Mouse (Mus musculus) spleen, postnatal 4 days (tissue): Measurements from ENCODE around the gene Nsun7.
"Not testable (repeated sequence)": the region's sequence is repeated elsewhere in the genome, so short reads cannot be mapped to it uniquely, and the experiment has no call there.

ENCODE experiments used
- DNase-seq, 2 experiments: peaks; one replicate each; pipeline ENCODE4 v3.0.0; 2022; ENCODE audit warnings: low spot score in 2 of 2

The Nsun7 gene

GRCm38 (mm10) chr5:66259756-66260448 lies at the start of gene Nsun7:
Gene Nsun7 (plus strand): TSS chr5:66259897.
- peak; percentile 15 to 65 for DNase-seq

DNA sequence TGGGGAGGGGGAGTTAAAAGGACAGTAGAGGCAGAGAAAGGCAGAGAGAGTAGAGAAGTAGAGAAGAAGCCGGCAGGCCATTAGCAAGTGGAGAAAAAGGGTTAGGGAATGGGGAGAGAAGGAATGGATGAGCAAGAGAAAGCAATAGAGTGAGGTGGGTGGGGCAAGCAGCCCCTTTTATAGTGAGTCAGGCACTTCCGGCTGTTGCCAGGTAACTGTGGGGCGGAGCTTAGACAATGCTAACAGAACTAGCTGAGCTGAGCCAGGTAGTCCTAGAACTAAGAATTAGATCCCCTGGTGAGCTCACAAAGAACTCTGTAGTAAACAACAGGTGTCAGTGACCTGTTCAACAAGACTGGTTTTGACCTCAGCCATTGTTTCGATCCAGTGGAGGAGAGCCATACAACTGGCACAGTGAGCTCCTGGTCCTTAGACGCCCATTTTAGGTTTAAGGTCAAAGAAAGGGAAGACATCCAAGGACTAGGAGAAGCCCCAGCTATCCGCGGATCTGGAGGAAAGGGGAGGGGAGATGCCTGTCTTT lies 45.2 kb upstream of the Nsun7 start:
- no peak for DNase-seq

GRCm38 (mm10) chr5:66215569-66216277 lies 44.0 kb upstream of the Nsun7 start:
- no peak for DNase-seq

- DNase-seq = no peak
Measured at GRCm38 (mm10) chr5:66219692-66220091, 40.0 kb upstream of the Nsun7 start.

GRCm38 (mm10) chr5:66220620-66221019 lies 39.1 kb upstream of the Nsun7 start:
- no peak for DNase-seq

DNA sequence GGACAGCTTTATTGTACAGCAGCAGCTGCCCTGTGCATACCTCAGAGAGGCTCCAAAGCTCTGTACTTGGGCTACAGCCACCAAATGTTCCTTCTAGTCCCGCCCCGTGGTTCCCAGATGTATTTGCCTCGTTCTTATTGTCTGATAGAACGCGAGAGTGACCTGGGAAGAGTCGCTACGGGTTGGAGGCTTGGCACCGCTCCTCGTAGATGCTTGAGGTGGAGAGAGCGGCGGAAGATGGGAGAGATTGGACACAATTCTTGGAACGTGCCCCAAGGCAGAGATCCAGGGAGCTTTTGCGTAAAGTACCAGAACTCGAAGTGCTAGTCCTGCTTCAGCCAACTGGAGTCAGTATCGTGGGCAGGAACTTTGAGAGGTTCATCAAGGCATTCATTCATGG lies 36.8 kb upstream of the Nsun7 start:
- DNase-seq = no peak

- no peak for DNase-seq
Measured at GRCm38 (mm10) chr5:66226526-66226925, 33.2 kb upstream of the Nsun7 start.

DNA sequence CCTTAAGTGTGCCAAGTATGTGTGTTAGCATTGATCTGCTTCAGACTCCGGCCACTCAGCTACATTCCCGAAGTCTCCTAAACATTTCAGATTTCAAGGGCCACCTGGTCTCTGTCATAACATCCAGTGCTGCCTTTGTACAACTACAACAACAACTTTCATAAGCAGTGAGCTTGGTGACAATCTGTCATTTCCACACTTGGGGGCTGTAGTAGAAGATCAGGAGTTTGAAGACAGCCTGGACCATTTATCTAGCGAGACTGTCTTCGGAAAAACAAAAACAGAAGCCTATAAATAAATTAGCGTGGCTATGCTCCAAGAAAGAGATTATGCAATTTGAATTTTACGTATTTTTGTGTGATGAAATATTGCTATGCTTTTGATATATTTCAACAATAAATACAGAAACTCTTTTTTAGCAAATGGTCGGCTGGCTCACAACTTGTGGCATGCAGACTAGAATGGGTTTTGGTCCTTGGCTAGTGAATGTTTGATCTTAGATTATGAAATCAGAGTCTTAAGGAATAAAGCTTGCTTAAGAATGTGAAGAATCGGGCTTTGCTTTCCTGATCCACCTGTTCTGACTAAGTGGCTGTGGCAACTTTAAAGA lies 27.9 kb upstream of the Nsun7 start:
- DNase-seq = no peak

DNA sequence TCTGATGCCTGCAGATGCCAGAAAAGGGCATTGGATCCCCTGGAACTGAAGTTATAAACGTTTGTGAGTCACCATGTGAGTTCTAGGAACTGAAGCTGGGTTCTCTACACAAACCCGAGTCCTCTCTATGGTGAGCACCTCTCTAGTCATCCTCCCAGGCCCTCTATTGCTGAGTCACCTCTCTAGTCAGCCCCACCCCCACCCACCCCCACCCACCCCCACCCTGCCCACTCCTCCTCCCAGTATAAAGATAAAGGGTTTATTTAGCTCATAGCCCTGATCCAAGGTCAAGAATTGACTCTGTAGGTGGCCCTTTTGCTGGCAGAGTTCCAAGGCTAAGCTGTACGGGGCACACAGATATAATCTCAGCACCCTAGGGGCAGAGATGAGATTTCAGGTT lies 27.2 kb upstream of the Nsun7 start:
- DNase-seq = no peak

DNA sequence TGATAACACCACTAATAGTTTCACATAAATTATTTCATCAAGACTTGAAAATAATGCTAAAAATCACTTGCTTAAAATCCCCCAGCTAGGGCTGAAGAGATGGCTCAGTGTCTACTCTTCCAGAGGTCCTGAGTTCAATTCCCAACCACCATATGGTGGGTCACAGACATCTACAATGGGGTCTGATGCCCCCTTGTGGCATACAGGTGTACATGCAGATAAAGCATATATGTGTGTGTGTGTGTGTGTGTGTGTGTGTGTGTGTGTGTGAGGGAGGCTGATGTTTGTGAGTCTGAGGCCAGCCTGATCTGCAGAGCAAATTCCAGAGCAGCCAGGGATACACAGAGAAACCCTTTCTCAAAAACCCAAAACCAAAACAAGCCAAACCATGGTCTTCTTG lies 17.8 kb upstream of the Nsun7 start:
- DNase-seq = no peak

DNA sequence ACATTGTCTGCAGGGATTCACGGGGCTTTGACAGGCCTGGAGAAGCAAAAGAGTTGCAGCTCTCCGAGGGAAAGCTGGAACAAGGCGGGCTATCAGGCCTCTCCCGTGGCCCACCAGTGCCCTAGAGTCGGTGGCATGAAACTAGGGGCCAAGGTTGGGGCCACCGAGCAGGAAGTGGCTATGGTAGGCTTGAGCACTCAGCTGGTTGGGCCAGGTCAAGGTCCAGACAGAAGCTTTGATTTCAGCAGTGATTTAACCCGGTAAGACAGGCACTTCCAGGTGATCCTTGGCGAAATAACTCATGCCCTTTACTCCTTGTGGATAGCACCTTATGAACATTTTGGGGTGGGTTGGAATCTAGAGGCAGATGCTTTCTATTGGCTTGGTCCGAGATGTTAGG lies 16.2 kb upstream of the Nsun7 start:
- DNase-seq = no peak

GRCm38 (mm10) chr5:66244043-66244660 lies 15.5 kb upstream of the Nsun7 start:
- DNase-seq = no peak

DNA sequence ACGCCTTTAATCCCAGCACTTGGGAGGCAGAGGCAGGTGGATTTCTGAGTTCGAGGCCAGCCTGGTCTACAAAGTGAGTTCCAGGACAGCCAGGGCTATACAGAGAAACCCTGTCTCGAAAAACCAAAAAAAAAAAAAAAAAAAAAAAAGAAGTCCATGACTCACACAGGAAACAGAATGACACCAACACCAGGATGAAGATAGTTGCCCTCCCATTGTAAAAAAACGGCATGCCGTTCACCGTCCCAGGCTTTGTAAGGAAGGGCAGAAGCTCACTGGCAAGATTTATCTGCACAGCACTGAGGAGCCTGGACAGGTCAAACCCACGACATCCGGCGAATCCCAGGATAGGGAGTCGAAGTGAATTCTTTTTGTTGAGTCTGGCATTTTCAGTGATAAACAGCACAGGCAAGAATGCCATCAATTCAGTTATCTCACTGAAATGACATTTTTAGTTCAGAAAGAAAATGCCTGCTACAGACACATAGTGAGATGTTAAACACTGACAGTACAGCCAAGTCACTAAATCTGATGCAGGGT lies 13.7 kb upstream of the Nsun7 start:
- DNase-seq = no peak

DNA sequence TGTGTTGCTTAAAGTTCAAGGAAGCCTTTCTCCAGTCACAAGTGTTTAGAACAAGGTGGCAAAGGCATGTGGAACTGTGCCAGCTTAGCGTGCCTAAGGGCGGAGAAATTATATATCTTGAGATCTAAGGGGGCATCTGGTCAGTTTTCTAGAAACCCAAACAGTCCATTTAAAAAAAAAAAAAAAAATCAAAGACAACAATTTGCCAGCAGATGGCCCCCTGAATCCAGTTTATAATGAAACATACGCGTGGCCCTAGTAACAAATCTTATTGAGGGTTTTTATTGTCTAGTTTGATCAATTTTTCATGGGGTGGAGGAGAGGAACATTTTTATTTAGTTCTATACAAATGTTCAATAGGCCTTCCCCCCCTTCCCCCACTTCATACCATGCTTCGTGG lies 6.5 kb upstream of the Nsun7 start:
- DNase-seq = no peak

DNA sequence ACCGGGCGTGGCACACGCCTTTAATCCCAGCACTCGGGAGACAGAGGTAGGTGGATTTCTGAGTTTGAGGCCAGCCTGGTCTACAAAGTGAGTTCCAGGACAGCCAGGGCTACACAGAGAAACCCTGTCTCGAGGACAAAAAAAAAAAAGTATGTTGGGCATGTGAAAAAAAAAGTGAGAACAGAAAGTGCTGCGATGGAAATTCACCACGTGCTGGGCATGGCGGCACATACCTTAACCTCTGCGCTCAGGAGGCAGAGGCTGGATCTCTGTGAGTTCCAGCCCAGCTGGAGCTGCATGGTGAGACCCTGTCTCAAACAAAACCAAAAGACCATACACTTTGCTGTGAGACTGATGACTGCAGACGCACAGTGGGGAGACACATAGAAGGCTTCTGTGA lies 4.7 kb upstream of the Nsun7 start:
- no peak for DNase-seq

DNA sequence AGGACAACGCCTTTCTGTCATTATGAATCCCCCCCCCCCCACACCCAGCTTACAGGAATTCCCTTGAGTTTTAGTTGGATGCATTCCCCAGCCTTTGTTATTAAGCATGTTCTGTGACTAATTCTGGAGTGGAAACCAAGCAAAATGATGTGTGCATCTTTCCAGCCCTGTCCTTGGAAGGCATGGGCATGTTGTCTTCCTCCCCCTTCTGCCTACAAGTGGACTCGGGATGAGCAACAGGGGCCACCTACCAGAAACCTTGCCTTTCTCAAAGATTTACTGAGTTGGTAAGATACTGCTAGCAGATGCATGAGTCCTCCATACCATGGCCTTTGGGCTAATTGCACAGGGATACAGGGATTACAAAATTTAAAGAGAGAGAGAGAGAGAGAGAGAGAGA lies 697 bp upstream of the Nsun7 start:
- no peak for DNase-seq

DNA sequence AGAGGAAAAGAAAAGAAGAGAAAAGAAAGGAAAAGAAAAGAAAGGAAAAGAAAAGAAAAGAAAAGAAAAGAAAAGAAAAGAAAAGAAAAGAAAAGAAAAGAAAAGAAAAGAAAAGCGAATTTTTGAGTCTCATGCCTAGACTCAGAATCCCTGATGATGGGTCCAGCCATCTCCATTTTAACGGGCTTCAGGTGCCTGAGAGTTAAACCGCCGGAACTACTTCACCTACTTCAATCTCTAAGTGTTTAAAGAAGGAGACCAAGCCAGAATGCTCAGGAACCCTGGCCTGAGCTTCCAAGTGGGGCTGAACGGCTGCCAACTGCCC lies 304 bp upstream of the Nsun7 start:
- DNase-seq = not testable (repeated sequence)

- no peak for DNase-seq
Measured at GRCm38 (mm10) chr5:66262475-66262874, 2.8 kb downstream of the Nsun7 start.

DNA sequence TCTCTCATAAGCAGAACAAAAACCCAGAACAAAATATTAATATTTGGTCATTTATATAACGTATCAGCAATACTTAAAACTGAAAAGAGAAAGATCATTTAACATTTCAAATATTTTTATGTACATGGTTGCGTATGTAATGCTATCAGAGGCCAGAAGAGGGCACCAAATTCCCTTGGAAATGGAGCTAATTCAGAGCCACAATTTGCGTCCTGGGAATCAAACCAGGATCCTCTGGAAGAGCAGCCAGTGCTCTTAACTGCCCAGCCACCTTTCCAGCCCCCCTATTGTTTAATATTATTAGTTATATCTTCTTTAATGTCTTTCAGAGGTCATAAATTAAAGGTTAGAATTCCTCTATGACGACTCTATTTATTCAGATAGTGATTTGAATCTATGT lies 3.7 kb downstream of the Nsun7 start:
- DNase-seq = no peak

DNA sequence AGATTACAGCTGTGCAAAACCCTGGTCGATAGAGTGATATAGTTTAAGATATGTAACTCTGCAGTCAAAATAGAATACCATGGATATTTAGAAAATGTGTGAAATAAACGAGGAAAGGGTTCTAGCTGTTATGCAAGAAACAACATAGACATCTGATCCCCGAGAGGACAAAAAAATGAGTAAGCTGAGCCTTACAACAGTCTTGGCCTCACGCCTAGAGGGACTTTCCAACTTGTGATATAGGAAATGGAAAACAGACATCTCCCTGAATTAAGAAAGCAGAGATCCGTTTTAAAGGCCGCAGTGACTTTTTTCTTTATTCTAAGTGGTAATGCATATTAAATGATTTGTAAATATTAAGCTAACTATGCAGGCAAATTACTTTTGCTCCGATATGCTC lies 9.9 kb downstream of the Nsun7 start:
- no peak for DNase-seq

GRCm38 (mm10) chr5:66271141-66271540 lies 11.4 kb downstream of the Nsun7 start:
- no peak for DNase-seq

DNA sequence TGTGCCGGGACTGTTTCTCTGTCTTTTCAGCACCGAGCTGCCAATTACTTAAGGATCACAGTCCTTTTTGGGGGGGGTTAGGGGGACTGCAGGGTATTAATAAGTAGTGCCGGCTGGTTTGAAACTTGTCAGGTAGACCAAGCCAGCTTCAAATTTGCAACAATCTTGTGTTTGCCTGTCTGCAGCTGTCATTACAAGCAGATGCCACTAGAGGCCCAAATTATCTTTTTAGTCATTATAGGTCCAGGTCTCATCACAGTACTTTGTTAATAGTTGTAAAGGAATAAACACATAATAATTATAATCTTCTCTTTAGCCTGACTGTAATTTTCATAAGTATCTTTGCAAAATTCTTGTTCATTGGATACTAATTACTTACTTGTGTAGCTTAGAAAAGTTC lies 14.7 kb downstream of the Nsun7 start:
- no peak for DNase-seq
